Mouse (Mus musculus): Measurements from ENCODE around the gene Zp1.

- peak; percentile 99 for TF ChIP-seq CTCF (conservative IDR thresholded peaks at IDR 0.05; ENCODE audit: low read length)
- TF ChIP-seq NANOG (IDR thresholded peaks at IDR 0.05; ENCODE audit: borderline replicate concordance, low read length): no peak
- TF ChIP-seq POU5F1 (IDR thresholded peaks at IDR 0.05; ENCODE audit: borderline replicate concordance, low read length): no peak
Observed at GRCm38 (mm10) chr19:10907891-10908290, 12.5 kb downstream of the Zp1 start.

All from E14TG2a.4 (cell line).